Mouse (Mus musculus) ES-E14 (cell line): ENCODE measurements around the gene Med20.

Experiments
- CHD2 ChIP-seq: IDR thresholded peaks from 2 replicates; pipeline ENCODE4 v1.6.1; 2014; ENCODE audit warnings: mild to moderate bottlenecking, low read depth, low read length, inconsistent platforms
- HCFC1 ChIP-seq: IDR thresholded peaks from 2 replicates; pipeline ENCODE4 v1.6.1; 2012; ENCODE audit warnings: low read length, inconsistent platforms, borderline replicate concordance; ENCODE audit not compliant: insufficient read depth
- MAFK ChIP-seq: IDR thresholded peaks from 2 replicates; pipeline ENCODE4 v1.6.1; 2014; ENCODE audit warnings: mild to moderate bottlenecking, low read depth, low read length, inconsistent platforms; ENCODE audit not compliant: insufficient read depth
- ZC3H11A ChIP-seq: IDR thresholded peaks from 2 replicates; pipeline ENCODE4 v1.6.1; 2012; ENCODE audit warnings: low read depth, mild to moderate bottlenecking, inconsistent platforms, low read length, borderline replicate concordance
- ZNF384 ChIP-seq: IDR thresholded peaks from 2 replicates; pipeline ENCODE4 v1.6.1; 2012; ENCODE audit warnings: low read depth, low read length, inconsistent platforms

GRCm38 (mm10) chr17:47599511-47600297 is 11.7 kb upstream of the Med20 start:
- TF ChIP-seq ZC3H11A (no peak), HCFC1 (no peak), ZNF384 (0 out of 2 replicates have a peak, but pooled peaks have one; percentile 28), MAFK (no peak), CHD2 (no peak)
